Mouse (Mus musculus) heart, postnatal 25 days (tissue): ENCODE results near the gene Arhgef25. TPM values are rescaled to one million over a fixed set of nuclear protein-coding genes. Genes with fewer than 3 reads are reported as not detected.

ENCODE experiments used
- DNase-seq: peaks from one replicate; pipeline ENCODE4 v3.0.0; 2022; ENCODE audit warnings: low spot score
- intact Hi-C: fragments of 180-260 bp; cut with DNase I; formaldehyde crosslinking; loops from one replicate; pipeline ENCODE4 v1.15.1; 2025
- total RNA-seq, 2 experiments: library from RNA; stranded (reverse); gene quantifications; 2 replicates each; pipeline ENCODE4 v1.2.3; 2021

The Arhgef25 gene
- total RNA-seq: 10 to 100 TPM; 10.9 to 12.7 TPM

DNA sequence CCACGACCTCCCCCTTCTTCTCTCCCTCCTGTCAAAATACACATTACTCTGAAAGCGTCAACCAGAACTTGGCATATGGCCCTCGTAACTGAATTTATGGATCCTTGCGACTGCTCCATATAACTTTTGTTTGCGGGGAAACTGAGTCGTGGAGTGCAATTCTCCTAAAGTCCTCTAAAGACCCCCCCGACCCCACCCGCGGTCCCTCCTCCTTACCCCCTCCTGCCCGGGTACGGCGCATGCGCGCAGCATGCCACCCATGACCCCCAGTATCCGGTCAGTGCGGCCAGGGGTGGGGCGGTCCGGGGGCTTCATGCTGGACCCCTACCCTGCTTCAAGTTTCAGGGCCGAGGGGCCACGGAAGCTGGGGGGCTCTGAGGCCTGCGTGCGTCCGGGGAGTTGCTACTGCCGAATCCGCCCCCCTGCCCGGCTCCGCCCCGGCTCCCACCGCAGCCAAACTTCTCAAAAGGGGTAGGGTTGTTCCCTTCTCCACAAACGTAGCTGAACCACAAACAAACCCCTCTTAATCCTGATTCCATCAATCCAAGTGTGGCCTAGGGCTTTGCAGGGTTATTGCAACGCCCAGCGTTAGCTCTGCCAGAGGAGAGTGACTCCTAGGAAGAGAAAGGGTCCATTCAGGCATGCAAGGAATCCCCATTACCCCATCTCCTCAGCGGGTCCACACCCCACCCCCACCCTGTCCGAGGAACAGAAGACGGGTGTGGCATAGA, at the start of gene Arhgef25:
Arhgef25 (minus strand) TSS at position 433 of the 731 bp plus-strand sequence.
- intact Hi-C loops: no loop called here
- peak; percentile 59 for DNase-seq

DNA sequence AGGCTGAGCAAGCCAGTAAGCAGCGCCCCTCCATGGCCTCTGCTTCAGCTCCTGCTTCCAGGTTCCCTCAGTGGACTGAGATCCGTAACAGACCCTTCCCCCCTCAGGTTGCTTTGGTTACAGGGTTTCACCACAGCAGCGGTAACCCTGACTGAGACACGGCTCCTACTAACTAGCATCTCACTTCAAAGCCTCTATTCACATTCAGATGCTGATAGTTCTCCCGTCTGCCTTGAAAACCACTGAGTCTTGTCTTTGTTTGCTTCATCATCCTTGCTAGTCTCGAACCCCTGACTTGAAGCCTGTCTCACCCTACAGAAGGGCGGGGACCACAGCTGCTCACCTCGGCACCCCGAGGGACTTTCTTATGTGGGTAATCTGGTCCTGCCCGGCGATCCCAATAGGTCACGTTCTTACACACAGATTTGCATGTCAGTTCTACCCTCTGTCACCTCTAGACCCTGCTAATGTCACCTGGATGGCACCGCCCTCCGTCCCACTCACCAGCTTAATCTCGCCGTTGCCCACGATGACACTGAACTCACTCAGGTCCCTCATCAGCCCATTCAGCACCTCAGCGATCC, 48.5 kb upstream of the Arhgef25 start:
- intact Hi-C loops: no loop called here
- DNase-seq: no peak

DNA sequence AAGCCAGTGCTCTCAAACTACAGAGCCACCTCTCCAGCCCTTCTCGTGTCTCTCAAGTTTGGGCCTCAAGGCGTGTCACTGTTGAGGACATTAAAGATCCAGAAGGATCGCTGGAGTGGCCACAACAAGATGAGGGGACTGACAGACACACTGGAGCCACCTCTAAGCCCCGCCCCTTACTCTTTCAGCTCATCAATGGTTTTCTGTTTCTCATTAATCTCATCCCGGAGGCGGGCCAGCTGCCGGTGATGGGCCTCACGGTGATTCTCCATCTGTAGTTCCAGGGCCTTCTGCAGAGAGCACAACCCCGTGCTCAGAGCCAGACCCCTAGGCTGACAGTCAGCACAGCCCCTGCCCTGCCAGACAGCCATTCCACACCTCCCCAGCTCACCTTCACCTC, 46.7 kb upstream of the Arhgef25 start:
- intact Hi-C loops: no loop called here
- no peak for DNase-seq

DNA sequence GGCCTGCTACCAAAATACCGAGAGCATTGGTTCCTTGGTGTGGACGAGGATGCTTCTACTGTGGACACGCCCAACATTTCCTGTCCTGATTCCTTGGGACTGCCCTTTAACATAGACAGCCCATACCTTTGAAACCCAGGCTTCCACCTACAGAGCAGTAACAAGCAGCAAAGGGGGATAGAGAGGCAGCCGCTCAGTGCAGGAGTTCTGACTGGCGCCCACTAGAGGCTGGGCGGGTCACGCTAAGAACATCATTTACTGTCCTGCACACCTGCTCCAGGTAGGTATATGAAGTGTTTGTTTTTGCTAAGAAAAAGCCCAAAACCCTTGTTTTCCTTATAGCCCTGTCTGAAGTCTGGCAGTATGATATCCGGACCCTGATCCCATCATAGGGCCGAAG, 43.3 kb upstream of the Arhgef25 start:
- no peak for DNase-seq
- intact Hi-C loops: no loop called here

DNA sequence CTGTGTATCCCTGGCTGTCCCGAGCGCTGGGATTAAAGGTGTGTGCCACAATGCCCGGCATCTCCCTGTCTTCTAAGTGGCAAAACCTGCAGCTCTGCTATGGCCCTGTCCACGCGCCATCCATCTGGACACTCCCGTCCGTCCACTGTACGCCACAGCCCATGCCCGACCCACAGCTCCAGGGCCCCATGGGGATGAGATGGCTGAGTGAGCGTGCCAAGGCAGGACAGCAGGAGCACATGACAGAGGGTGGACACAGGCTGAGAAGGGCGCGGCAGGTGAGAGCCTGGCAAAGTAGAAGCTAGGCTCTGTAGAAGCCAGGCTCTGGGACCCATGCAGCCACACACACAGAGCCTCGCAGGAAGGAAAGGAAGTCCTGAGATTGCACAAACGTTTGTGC, 41.9 kb upstream of the Arhgef25 start:
- DNase-seq: no peak
- intact Hi-C loops: no loop called here

DNA sequence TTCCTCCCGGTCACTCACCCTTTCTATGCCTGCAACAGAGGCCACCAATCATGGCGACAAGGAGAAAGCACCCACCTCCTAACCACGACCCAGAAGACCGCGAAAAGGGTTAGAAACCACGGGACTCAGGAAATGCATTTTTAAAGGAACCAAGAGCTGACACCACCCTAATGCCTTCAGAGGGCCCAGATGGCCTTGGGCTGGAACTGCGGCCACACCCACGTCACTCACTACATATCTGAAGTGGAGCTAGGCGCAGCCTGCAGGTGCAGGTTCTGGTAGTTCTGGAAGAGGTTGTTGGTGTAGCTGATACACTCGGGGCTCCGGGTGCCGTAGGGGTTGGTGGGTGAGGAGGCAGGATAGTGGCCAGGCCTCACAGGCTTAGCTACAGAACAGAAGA, 40.8 kb upstream of the Arhgef25 start:
- no peak for DNase-seq

DNA sequence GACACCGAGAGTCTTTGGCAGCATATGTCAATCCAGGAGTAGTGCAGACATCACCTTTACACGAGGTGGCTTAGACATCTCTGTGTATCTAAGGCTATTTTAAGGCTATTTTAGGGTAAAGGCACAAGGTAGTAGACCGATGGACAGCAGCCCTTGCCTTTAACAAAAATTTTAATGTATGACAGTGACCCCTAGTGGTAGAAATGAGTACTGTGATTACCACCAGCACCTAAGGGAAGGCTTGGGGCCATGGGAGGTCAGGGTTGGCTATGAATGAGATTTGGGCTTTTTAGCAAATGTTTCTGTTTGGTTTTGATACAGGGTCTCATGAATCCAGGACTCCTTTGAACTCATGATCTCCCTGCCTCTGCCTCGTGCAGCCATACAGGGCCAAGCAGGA, 39.0 kb upstream of the Arhgef25 start:
- intact Hi-C loops: loop anchor here (1.0 to 2.0 kb wide), 3 partner anchors 52 to 106 kb away; partner anchors contain the start of gene B4galnt1
- DNase-seq: no peak

More for the DNA sequence above, 40.8 kb upstream of the Arhgef25 start:
- intact Hi-C loops: no loop called here

DNA sequence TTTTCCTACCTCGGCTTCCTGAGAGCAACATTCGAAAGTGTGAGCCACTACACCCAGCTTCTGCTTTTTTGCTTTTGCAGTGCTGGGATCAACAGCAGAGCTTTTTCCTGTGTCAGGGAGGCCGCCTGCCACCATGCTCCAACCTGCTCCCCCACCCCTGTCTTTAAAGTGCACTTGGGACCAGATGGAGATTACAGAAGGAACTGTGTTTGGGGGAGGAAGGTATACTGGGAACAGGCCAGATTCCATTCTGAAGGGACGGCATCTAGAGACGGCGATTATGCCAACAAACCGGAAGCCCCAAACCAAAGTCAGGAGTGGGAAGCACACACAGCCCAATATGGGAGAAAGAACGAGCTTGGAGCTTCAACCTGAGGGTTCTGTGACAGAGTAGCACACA, 37.3 kb upstream of the Arhgef25 start:
- intact Hi-C loops: no loop called here
- no peak for DNase-seq

DNA sequence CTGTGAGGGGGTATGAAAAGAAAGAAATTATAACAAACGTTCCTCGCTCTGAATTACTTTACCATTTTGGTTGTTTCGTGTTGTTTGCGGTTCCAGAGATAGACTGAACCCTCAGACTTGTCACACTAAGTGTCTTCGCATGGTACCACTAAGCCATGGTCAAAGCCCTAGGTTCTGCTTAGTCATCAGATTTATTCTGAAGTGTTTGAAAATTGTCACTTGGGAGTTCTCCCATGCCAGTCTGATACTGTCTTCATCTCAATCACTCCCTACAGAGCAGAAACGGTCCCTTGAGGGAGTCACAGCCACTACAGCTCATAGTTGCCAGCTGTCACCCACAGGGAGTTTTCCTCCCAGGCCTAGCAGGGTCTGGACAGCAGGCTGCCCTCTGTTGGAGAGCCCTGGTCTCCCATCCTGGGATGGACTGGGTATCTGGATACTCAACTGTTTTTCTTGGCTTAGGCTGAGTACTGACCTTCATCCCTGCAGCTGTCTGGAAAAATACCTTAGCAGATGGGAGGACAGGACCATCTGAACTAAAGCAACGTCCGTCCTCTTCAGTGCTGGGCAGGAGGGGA, 36.5 kb upstream of the Arhgef25 start:
- no peak for DNase-seq

DNA sequence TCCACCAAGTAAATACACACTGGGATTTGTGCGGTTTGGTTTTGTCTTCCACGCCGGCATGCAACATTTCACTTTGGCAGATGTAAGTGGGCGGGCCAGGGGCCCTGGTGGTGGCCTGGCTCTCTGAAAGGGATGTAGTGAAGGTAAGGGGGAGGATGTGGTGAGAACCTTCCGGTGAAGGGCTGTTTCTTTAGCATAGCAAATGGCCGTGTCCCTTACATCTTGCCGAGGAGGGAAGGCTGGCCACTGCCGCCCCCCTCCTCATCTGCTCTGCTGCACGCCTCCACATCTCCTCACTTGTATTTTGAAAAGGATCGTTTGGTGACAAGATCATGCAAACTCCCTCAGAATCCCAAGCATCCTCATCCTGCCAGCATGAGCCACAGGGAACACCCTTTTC, 35.8 kb upstream of the Arhgef25 start:
- intact Hi-C loops: no loop called here

More for the DNA sequence above, 36.5 kb upstream of the Arhgef25 start:
- intact Hi-C loops: no loop called here

DNA sequence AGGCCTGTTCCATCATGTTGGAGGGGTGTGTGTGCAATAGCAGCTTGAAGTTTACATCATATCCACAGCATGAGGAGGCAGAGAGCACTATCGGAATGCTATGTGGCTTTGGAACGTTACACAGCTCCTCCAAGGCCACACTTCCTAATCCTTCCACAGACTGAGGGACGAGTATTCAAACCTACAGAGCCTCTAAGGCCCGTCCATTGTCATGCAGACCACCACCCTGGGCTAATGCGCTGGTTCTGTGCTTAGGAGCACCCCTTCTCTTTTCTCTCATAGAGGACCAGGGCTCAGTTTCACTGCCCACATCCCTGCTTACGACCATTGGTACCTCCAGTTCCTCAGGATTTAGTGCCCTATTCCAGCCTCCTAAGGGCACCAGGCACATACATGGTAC, 35.3 kb upstream of the Arhgef25 start:
- intact Hi-C loops: no loop called here
- DNase-seq: no peak

More for the DNA sequence above, 35.8 kb upstream of the Arhgef25 start:
- DNase-seq: no peak

DNA sequence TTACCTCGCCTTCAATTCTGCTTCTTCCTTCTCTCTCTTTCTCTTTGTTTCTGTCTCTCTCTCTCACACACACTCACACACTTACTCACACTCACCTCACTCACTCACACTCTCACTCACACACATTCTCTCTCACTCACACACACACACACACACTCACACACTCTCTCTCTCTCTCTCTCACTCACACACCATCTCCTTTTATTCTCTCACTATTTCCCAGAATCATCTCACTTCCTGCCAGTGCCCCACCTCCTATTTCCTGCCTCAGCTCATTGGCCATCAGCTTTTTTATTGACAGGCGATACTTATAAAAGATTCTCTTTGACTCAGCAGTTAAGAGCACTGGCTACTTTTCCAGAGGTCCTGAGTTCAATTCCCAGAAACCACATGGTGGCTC, 28.5 kb upstream of the Arhgef25 start:
- DNase-seq: no peak
- intact Hi-C loops: no loop called here

DNA sequence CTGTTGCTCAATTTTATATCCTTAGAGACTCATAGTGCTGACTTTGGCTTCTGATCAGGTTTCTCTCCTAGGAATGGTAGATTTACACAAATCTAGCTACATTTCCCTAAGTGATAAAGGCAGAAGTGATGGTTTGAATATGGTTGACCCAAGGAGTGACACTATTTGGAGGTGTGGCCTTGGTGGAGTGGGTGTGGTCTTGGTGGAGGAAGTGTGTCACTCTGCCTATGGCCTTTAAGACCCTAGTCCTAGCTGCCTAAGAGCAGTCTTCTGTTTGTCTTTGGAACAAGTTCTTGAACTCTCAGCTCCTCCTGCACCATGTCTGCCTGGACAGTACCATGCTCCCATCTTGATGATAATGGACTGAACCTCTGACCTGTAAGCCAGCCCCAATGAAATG, 27.3 kb upstream of the Arhgef25 start:
- intact Hi-C loops: no loop called here
- DNase-seq: no peak

DNA sequence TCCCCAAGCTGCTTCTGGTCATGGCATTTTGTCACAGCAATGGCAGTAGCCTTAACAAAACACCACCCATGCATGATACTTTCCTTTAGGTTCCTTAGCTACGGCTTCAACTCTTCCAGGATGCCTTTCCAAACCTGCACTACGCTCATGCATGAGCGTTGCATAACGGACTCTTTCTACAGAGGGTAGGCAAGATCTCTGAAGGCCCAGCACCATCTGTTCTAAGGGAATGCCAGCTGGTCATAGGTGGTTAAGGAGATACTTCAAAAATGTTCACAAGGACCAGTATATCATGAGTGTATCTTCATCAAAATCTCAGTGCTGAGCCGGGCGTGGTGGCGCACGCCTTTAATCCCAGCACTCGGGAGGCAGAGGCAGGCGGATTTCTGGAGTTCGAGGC, 26.6 kb upstream of the Arhgef25 start:
- intact Hi-C loops: no loop called here

DNA sequence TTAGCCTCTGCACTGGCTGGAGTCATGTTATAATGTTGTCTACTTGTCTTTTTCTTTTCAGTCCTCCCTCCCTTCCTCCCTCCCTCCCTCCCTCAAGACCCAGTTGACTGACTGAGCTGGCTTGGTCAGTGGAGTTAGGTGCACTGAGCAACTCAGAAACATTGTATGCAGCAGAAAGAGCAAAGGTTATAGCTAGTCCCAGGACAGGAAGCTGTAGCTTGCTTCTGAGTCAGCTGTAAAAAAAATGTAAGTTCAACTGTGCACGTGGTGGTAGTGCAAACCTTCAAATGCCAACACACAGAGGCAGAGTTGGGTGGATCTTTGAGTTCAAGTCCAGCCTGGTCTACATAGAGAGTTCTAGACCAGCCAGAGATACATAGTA, 24.5 kb upstream of the Arhgef25 start:
- intact Hi-C loops: no loop called here
- no peak for DNase-seq

More for the DNA sequence above, 26.6 kb upstream of the Arhgef25 start:
- DNase-seq: no peak

DNA sequence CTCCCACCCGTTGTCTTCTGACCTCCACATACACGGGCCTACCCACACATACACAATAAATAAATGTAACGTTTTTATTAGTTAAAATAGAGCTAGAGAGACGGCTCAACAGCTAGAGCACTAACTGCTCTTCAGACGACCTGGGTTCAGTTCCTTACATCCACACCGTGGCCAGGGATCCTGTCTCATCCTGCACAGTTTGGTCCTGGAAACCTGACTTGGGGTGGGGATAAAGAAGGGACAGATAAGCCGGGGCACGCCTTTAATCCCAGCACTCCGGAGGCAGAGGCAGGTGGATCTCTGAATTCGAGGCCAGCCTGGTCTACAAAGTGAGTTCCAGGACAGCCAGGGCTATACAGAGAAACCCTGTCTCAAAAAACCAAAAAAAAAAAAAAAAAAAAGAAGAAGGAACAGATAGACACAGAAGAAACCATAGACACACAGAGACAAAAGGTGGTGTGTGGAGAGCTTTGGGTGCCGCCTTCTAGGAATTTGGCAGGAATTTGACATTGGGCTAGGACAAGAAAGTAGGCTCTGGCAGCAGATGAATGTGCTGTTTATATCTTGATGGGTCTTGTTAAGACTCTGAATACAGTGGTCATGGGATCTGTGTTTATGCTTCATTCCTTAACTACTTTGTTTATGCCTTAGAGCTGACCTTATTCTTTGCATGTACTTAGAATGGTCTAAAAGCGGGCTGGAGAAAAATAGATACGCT, 24.0 kb upstream of the Arhgef25 start:
- intact Hi-C loops: no loop called here
- no peak for DNase-seq

DNA sequence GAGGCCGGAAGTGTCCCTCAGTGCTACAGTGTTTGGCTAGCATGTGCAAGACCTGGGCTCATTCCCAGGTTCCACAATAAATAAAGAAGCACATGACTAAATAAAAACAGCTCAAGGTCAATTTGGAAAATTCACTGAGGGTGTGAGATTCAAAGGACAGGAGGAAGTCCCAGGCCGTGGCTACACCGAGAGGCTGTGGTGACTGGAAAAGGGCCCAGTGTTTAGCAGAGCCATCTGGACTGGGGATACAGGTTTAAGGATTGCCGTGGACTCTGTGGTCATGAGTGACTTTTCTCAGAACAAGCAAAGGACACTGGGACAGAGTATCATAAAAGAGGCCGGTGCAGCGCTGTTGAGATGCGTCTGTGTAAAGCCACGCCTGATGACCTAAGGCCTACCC, 23.4 kb upstream of the Arhgef25 start:
- intact Hi-C loops: no loop called here
- DNase-seq: no peak

DNA sequence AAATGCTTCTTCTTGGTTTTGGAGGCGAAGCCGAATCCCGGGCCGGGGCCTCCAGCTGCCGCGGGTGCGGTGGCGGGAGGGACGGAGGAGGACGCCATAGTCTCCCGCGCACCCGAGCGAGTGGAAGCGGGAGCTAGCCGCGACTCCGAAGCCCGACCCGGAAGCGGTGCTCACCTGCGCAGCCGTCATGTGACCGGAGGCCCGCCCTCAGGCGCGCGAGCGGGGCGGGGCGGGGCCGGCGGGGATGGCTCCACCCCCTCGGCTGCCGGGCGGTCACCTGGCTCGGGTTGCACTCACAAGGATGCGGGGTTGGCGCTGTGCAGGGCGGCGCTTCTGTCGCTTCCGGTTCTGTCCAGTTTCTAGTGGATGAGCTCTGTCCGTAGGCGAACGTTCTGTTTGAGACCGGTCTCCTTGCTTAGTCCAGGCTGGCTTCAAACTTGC, 21.6 kb upstream of the Arhgef25 start, which contains the start of gene Pip4k2c:
Pip4k2c (minus strand) TSS at position 172 of the 441 bp plus-strand sequence.
- intact Hi-C loops: loop anchor here (2.0 kb wide), 1 partner anchor 31 kb away; the partner anchor contains the start of gene Slc26a10
- peak; percentile 82 for DNase-seq

DNA sequence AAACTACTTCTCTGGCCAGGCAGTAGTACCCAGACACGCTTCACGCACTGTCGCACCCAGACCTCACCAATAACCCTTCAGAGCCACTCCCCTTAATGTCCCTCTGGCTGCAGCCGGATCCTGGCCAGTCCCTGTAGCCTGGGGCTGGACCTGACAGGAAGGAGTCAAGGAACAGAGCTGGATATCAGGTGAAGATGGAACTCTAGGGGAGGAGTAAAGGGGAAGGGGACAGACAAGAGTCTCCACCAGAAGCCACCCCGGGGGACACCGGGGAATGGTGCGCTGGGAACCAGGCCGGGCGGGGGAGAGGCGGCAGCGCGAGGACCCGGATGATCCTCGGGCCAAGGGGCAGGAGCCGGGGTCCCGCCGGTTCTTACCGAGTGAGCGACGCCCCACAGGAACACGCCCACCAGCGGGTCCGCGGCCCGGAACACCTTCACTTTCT, 21.1 kb upstream of the Arhgef25 start:
- intact Hi-C loops: loop anchor here (2.0 kb wide), 1 partner anchor 30 kb away; the partner anchor contains the start of gene Slc26a10
- DNase-seq: no peak

DNA sequence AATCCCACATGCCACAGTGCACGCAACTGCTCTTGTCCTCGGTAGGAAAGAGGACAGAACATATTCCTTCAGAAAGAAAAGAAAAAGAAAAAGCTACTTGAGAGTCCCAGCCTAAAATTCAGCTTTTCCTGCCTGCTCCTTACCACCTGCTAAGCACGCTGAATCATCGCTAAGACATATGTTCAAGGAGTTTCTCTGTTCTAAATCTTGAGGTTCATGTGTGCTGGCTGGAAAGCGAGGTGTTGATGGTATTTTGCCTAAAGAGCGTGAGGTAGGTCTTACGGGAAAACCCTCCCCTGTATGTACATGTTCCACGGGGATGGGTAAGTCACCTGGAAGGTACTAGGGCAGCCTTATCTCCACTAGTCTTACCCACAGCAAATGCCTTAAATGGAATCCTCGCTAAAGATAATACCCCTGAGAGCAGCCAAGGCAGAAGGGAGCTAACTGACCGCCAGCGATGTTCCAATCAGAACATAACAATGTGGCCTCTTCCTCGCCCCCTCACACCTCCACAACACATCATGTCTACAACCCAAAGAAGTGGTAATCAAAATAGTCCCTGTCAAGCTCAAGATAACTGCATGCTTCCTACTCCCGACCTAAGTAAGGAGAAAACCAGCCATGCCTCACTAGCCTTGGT, 20.2 kb upstream of the Arhgef25 start:
- no peak for DNase-seq
- intact Hi-C loops: loop anchor here (2.0 kb wide), 1 partner anchor 29 kb away; the partner anchor contains the start of gene Slc26a10
